Mouse (Mus musculus) frontal cortex, postnatal 25 days (tissue): Measurements from ENCODE around the gene 4931429L15Rik.
A peak's percentile ranks its signal among the peaks of the same experiment; 100 is the strongest.

Experiments used
- DNase-seq, 2 experiments: peaks; one replicate each; pipeline ENCODE4 v3.0.0; 2022; ENCODE audit warnings: low spot score in 2 of 2

Gene 4931429L15Rik

DNA sequence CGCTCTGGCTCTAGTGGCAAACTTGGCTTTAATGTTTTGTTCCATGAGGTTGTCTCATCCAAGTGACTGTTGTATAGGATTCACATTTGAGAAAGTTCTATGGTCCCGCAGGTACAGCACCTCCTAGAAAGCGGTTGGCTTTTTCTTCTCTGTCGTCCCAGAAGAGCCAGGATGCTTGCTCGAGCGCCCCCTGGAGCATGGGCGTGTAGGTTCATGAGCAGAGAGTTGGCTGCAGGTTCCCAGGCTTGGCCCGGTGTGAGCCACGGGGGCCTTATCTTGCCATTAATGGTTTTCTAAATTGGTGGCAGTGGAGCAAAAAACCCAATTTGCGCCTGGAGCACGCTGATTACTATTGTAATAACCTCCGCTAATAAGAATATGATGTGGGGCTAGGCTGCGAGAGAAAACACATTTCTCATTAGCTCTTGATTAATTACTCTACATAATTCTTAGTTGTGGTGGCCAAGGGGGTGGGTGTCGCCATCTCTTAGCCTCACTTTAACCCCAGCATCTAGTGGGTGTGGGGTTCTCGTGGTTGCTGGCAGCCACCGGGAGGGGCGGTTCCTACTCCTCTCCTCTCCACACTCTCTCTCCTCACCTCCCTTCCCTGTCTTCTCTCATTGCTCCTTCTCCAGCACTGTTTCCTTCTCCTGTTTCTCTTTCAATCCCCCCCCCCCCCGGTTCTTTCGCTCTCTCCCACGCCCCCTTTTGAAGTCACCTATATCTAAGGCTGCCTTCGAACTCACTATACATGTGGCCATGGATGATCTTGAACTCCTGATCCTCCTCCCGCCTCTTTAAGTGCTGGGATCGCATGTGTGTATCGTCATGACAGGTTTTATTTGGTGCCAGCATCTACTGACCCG is 8.2 kb upstream of the 4931429L15Rik start:
- no peak for DNase-seq

GRCm38 (mm10) chr9:46326694-46327405 is 7.1 kb upstream of the 4931429L15Rik start:
- DNase-seq = no peak

DNA sequence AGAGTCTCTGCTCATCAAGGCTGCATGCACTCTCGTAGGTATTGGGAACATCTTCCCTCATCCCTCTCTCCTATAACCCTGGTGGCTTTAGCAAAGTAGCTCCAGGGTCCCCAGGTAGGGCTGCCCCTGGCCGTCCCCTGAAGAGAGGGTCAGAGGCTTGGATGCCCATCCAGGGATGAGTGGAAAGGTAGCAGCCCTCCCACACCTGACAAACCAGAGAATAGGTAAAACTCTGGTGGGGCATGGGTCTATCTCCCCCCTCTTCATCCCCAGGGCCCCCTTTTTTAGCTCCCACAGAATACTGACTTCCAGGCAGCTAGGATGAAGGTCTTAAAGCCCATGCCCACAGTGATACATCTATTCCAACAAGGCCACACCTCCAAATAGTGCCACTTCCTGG is 675 bp upstream of the 4931429L15Rik start:
- DNase-seq = no peak

DNA sequence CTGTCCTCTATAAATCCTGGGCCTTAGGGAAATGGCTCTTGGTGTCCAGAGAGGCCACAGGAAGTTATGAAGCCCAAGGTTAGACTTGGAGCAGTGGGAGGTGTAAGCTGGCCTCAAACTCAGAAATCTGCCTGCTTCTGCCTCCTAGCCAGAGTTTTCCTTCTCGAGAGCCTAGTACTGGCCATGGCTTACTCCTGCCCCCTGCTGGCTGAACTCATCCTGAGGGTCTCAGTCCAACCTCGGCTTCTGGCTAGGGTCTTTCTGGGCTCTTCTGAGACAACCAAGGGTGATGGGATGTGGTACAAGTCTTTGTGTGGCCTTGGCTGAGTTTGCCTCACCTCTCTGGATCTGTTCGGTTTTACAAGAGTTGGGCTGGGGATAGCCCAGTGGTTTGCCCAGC is 1.8 kb downstream of the 4931429L15Rik start:
- no peak for DNase-seq

DNA sequence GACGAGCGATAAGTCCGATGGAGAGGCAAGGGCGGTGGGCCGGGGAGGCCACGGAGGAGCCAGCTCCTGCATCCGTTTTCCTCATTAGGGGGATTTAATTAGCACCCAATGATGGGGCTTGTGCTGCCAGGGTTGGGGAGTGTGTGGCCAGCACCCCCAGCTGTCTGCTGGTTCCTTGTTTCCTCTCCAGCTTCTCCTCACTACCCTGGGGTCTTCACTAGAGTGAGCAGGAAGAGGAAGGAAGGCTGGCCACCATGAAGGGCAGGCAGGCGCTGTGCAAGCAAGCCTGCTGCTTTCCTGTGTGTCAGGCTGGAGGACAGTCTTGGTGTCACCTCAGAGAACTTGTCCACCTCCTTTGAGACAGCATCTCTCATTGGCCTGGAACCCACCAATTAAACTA is 2.9 kb downstream of the 4931429L15Rik start:
- no peak for DNase-seq

DNA sequence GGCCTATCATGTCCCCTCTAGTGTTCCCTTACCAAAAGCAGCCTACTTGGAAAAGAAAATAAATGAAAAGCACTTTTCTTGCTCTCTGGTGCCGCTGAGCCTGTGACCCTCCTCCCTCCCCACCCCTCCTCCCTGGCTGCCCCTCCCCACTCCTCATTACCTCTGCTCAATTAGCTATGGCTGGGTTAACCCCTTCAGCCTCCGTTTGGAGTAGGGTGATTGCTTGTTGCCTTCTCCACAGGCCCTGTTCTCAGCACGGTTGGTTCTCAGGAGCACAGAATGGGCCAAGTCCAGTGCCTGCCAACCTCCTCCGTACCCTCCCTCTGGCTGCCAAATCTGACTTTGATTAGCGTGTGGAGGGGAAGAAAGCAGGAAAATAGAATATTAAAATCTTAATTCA is 3.4 kb downstream of the 4931429L15Rik start:
- DNase-seq = no peak

DNA sequence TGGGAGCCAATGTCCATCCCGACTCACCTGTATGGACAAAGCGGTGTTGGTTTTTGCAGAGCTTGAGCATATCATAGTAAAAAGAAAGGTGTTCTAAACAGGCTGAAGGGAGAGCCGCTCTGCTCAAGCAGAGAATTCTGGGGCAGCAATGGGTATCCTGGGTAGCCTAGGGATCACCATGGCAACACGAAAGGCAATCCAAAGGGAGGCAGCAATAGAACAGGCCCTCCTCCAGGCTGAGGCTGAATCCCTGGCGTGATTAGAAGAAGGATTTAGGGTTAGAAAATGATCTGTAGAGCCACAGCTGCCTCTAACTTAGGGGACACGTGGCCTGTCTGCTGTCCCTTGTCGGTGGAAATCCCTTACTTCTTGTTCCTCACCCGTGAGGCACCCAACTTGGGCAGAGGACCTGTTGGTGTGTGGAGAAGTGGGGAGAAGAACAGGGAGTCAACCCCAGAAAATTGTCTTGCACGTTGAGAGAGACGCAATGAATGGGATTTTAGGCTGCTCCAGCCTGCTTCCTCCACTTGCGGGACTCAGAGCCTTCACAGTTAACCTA is 3.9 kb downstream of the 4931429L15Rik start:
- DNase-seq = no peak

DNA sequence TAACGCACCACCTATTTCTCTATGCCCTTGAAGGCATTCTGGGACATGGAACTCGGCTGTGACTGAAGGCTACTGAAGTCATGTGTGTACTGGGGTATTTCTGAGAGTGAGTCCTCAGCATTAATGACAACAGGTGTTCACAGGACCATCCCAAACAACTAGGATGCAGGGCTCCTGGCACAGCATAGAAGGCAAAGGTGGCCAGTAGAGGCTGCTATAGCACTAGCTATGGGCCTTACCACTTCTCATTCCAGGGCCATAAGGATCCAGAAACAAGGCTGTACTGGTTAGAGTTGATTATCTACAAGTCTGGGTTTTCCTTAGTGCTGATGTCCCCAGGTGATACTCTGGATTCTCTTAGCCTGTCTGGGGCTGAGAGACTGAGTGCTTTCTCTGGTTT is 4.9 kb downstream of the 4931429L15Rik start:
- no peak for DNase-seq

DNA sequence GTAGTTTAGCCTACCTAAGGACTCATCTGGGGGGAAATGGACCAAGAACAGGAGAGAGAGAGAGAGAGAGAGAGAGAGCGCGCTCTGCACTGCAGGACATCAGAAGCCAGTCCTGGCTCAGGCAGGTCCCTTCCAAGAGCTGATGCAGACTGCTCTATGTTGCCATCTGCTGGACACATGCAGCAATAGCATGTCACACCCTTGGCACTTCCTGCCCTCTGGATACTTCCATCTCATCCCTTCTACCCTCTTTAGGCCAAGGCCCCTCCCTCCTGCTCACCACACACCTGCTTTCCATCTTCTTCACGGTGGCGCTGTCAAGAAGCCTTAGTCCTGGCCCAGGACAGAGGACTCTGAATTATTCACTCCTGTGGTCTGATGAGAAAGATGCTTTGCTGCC is 5.3 kb downstream of the 4931429L15Rik start:
- peak in 1 of 2 experiments; percentile 51 for DNase-seq

DNA sequence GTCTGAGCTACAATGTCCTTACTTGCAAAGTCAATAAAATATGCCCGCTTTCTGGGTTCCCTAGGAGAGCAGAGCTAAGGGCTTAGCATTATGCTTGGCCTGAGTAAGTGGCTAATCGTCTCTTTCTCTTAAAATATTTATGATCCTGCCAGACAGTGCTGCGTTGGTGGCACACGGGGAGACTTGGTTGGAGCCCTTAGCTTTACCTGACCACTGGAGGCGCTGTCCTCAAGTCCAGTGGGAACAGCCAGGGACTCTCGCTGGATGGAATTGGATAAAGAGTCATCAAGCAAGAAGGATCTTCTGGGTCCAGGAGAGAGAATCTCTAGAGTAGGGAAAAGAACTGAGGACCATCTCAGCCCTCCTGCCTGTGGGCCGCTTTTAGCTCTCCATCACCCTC is 10.7 kb downstream of the 4931429L15Rik start:
- no peak for DNase-seq

GRCm38 (mm10) chr9:46302142-46302541 is 17.6 kb downstream of the 4931429L15Rik start:
- peak; percentile 29 to 47 for DNase-seq

- DNase-seq = no peak
Measured at GRCm38 (mm10) chr9:46298381-46298780, 21.4 kb downstream of the 4931429L15Rik start.

DNA sequence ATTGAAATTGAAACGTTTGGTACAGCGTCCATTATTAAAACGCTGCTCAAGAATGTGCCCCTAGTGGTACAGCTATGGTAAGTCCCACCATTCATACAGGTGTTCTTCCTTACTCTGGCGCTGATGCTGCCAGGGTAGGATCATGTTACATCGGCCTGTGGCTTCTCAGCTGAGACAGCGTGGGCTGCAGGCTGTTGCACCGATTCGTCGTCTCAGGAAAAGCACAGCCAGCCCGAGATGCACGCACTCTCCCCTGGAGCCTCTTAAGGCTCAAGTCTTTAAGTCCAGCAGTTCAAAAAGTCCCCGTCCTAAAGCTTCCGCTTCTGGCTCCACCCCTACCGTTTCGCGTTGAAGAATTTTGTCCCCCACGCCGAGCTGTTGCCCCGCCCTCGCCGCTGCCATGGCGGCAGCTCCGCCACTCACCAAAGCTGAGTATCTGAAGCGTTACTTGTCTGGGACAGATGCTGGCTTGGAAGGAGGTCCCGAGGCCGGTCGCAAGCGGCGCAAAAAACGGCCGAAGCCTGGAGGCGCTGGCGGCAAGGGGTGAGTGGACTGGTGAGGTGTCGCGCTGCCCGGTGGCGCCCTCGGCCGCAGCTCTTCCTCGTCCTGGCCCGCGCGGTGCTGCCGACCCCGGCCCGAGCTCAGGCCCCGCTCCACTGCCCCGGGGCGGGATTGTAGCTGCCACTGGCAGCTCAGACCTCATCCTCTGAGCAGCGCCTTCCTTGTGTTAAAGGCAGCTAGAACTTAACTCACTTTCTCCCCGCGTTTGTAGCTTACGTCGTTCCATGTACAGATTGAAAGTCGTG is 37.0 kb downstream of the 4931429L15Rik start, which contains the start of gene Bud13:
Gene Bud13 (plus strand): TSS at position 378 of the 806 bp plus-strand sequence.
- DNase-seq = peak; percentile 87 to 89

DNA sequence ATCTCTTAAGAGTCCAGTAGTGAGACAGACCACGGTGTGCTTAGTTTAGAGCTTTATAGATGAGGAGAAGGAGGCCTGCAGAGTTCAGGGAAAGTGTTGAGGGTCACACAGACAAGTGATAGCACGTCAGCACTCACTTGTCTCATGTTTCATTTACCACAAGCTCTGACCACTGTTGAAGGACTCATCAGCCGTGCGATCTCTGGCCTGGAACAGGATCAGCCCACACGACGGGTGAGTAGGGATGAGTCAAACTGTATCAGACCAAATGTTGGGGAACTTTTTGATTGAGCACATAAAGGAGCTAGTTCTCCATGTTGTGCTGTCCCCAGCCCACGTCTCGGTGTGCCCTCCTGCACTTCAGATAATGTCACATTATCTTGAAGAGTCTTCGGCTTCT is 45.3 kb downstream of the 4931429L15Rik start:
- no peak for DNase-seq

GRCm38 (mm10) chr9:46272677-46273454 is 46.9 kb downstream of the 4931429L15Rik start, which contains the start of gene Zpr1:
Gene Zpr1 (plus strand): TSS chr9:46273064.
- peak; percentile 67 to 72 for DNase-seq

DNA sequence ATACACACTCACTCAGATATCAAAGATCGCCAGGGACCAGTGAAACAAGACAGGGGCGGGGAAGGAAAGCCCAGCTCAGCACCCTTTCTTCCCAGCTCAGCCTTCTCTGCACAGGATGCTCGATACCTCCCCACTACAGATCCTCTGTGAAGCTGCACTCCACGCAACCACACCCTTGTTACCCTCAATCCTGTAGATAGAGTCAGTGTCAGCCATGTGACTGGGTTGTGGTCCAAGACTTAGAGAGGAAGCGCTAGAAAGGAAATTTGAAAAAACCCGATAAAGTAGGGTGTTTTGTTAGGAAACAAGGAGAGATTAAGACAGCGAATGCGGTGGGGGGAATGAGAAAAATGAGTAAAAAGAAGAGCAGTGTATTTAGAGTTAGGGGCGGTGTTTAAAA is 47.7 kb downstream of the 4931429L15Rik start:
- DNase-seq = no peak

GRCm38 (mm10) chr9:46270782-46271181 is 49.0 kb downstream of the 4931429L15Rik start:
- no peak for DNase-seq

- no peak for DNase-seq
Measured at GRCm38 (mm10) chr9:46269125-46269524, 50.7 kb downstream of the 4931429L15Rik start.

DNA sequence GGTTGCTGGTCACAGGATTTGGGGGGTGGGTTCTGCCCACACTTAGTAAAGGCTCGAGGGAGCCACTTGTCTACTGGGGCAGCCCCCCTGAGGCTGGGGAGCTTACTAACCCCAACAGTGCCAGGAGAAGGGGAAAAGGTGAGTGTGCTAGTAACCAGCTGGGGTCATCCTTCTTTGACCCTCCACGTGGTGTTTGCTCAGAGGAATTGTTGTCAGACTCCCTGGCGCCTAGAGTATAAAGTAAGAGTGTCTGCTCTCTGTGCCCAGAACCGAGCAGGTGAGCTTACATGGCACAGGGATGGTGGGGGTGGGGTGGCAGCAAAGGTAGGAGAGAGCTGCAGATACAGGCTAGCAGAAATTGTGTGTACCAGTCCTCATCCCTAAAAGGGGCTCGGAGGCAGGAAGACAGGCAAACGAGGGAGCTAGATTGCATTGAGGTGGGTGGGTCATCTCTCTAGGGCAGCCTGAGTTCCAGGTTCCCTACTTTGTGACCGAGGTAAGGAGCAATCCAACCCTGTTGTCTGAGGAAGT is 51.4 kb downstream of the 4931429L15Rik start, which contains the start of gene Apoa5:
Gene Apoa5 (plus strand): TSS at position 291 of the 531 bp plus-strand sequence.
- no peak for DNase-seq

DNA sequence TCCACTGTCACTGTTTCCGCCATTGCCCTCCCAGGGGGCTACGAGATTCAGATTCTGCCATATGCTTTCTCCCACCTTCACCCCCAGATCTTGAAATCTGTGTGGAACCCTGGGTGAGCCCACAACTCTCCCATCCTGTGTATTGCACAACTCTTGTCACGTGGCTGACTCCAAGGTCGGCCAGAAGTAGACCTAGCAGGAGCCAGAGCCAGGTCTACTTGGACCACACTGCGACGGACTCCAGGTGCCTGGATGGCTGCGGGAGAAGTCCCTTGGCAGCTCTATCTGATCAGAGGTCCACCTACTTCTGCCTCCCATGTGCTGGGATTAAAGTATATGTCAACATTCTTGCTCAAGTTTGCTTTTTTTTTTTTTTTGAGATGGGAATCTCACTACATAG is 58.7 kb downstream of the 4931429L15Rik start:
- no peak for DNase-seq
